ENCODE assay signal across 8 mouse cellular contexts in the genomic region with DNA sequence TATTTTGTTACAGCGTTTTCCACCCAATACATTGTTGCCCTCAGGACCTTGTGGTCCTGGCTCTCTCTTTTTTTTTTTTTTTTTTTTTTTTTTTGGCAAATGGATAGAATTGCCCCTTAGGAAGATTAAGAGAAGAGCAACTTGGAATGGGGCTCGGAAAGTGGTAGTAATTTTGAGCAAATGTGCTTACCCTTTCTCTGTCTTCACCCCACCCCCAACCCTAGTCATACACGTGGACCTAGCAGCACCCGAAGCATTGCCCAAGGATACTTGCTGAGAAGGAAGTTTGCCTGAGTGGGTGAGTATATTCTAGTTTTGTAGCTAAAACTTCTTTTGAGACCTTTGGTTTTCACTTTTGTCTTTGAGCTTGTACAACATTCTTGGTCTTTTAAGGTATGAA. TPM values are rescaled to one million over a fixed set of nuclear protein-coding genes. Genes with fewer than 3 reads are reported as not detected.
DNase-seq lines count a peak whose midpoint lies in the region; ATAC-seq and TF ChIP-seq lines count a peak whose summit lies in the region.

No protein-coding gene starts in this region.

- intact Hi-C loops in left cerebral cortex, adult 2 months (cut with DNase I), result loop anchor here (2.0 to 5.0 kb wide), 2 partner anchors 24 to 50 kb away; a partner anchor contains a TSS

- no peaks in the 10 kb centered on the region for H3K9me3 ChIP-seq in hindbrain, embryonic 16.5 days (ENCODE audit: control insufficient read depth, low read length)
- H3K9me3 ChIP-seq in midbrain, embryonic 10.5 days (replicated peaks), result no peaks in the 10 kb centered on the region

- no peak for DNase-seq in left cerebral cortex, adult 2 months (ENCODE audit: extremely low spot score in 1 of 2, low spot score in 2 of 2)
- DNase-seq in left cerebral cortex, adult 9 months (ENCODE audit: low spot score in 2 of 2), result no peak
- no peak for DNase-seq in midbrain, embryonic 10.5 days (ENCODE audit: low spot score)
- no peak for DNase-seq in gastrocnemius, postnatal 4 days (ENCODE audit: low spot score in 2 of 2)
- no peak for DNase-seq in left cerebral cortex, adult 18-20 months (ENCODE audit: low spot score in 2 of 2)
- DNase-seq in adrenal gland, adult 18-20 months (ENCODE audit: low spot score in 2 of 2), result no peak

- TF ChIP-seq CTCF in left cerebral cortex, adult 2 months (IDR thresholded peaks at IDR 0.05), result no peak
- TF ChIP-seq CTCF in cortical plate, adult 2 months (IDR thresholded peaks at IDR 0.05; ENCODE audit: extremely low read depth, insufficient read depth, low read length), result no peak

- peak overlapping the region; percentile 91 for H3K4me2 ChIP-seq in hindbrain, embryonic 16.5 days (ENCODE audit: low read length)

- no peak for ATAC-seq in hindbrain, embryonic 16.5 days

- 2% methylated on average over 4 of the region's 4 CpGs for WGBS in hindbrain, embryonic 16.5 days
- WGBS in midbrain, embryonic 10.5 days, result 0% methylated on average over 4 of the region's 4 CpGs

- no peak overlapping the region for H3K27ac ChIP-seq in left cerebral cortex, adult 2 months
- H3K27ac ChIP-seq in cortical plate, adult 2 months (ENCODE audit: insufficient read depth, low read length), result no peak overlapping the region
- H3K27ac ChIP-seq in hindbrain, embryonic 16.5 days (ENCODE audit: low read depth, low read length), result no peak overlapping the region
- H3K27ac ChIP-seq in midbrain, embryonic 10.5 days (replicated peaks), result peak overlapping the region; percentile 100

- H3K36me3 ChIP-seq in hindbrain, embryonic 16.5 days (ENCODE audit: control insufficient read depth, insufficient read depth, low read length), result peaks cover 11% of the 10 kb centered on the region
- H3K36me3 ChIP-seq in midbrain, embryonic 10.5 days, result peaks cover 50% of the 10 kb centered on the region

- H3K4me3 ChIP-seq in left cerebral cortex, adult 2 months, result peak overlapping the region; percentile 61
- peak overlapping the region; percentile 47; the same call in 1 of the 2 replicates for H3K4me3 ChIP-seq in cortical plate, adult 2 months (ENCODE audit: insufficient read depth, low read length)
- H3K4me3 ChIP-seq in hindbrain, embryonic 16.5 days (ENCODE audit: low read length), result peak overlapping the region; percentile 91
- H3K4me3 ChIP-seq in midbrain, embryonic 10.5 days, result peak overlapping the region; percentile 91

- peak overlapping the region; percentile 97 for H3K9ac ChIP-seq in hindbrain, embryonic 16.5 days (ENCODE audit: low read depth, low read length)

- H3K4me1 ChIP-seq in cortical plate, adult 2 months (ENCODE audit: control insufficient read depth, insufficient read depth, low read length), result no peaks in the 10 kb centered on the region
- H3K4me1 ChIP-seq in hindbrain, embryonic 16.5 days (ENCODE audit: control insufficient read depth, insufficient read depth, low read depth, low read length), result peaks cover 15% of the 10 kb centered on the region
- peaks cover 37% of the 10 kb centered on the region for H3K4me1 ChIP-seq in midbrain, embryonic 10.5 days

- 0 out of 2 replicates have a peak, but pooled peaks cover 3% of the 10 kb centered on the region for H3K27me3 ChIP-seq in hindbrain, embryonic 16.5 days (replicated peaks; ENCODE audit: control insufficient read depth, insufficient read depth, low read length)
- peaks cover 15% of the 10 kb centered on the region for H3K27me3 ChIP-seq in midbrain, embryonic 10.5 days (ENCODE audit: low read depth, poor library complexity, severe bottlenecking)

- TF ChIP-seq POLR2A in cortical plate, adult 2 months (IDR thresholded peaks at IDR 0.05; ENCODE audit: extremely low read depth, insufficient read depth, low read length), result no peak

RNA-seq across cellular contexts. Expression of a gene that starts 49.4 kb away (rescaled TPM):
- 10 to 100 TPM; 31.6 to 34.7 TPM for total RNA-seq in left cerebral cortex, adult 2 months (2021)
- 48.8 and 49.6 TPM in 2 replicates for polyA plus RNA-seq in cortical plate, adult 2 months (2012; rRNA removed)
- 12.5 and 15.4 TPM in 2 replicates for polyA plus RNA-seq in hindbrain, embryonic 16.5 days (2015; fragmentation: Nextera tagmentation; extraction: Ambion mirVana)
- polyA plus RNA-seq in midbrain, embryonic 10.5 days (2016; fragmentation: Nextera tagmentation; extraction: Ambion mirVana), result 0.30 and 0.83 TPM in 2 replicates
- not detected for total RNA-seq in gastrocnemius, postnatal 4 days (2021)
- total RNA-seq in left cerebral cortex, adult 18-20 months (2021), result 10 to 100 TPM; 28.9 to 33.1 TPM
- total RNA-seq in adrenal gland, adult 18-20 months (2021), result under 1 TPM in 1 of 2 experiments, not detected in 1; 0.99 TPM

Comparison
In these comparisons a context has a peak if more than half of its experiments do, and no peak if none do; other contexts are left out.
1. RNA of a gene that starts 49.4 kb away (total RNA-seq): 31.6 to 34.7 TPM in left cerebral cortex, adult 2 months and 28.9 to 33.1 TPM in left cerebral cortex, adult 18-20 months; 0.99 TPM in adrenal gland, adult 18-20 months and not detected in gastrocnemius, postnatal 4 days; every median in the first group is over 10 times any median in the second.
2. Peak in every context shown above with its lines, with median percentiles within 50 percentile points of each other: H3K4me3 ChIP-seq.